Mouse (Mus musculus) spleen, adult 2 months (tissue): Measurements from ENCODE around the gene Cyren. TPM values are rescaled to one million over a fixed set of nuclear protein-coding genes. Genes with fewer than 3 reads are reported as not detected.

Experiments
- DNase-seq, 2 experiments: peaks; one replicate each; pipeline versions ENCODE4 v3.0.0 to v3.0.0-alpha.2; 2012 to 2021; ENCODE audit warnings: low spot score in 2 of 2, low read depth in 1 of 2
- H3K27ac ChIP-seq: fragments of 200-500 bp; 2 replicates; pipeline ENCODE4 v1.5.1; 2012; ENCODE audit warnings: low read length, inconsistent platforms; ENCODE audit not compliant: insufficient read depth
- H3K27me3 ChIP-seq: fragments of 200-500 bp; 2 replicates; pipeline ENCODE4 v1.6.1; 2012; ENCODE audit warnings: mild to moderate bottlenecking, moderate library complexity, low read length, inconsistent platforms; ENCODE audit not compliant: control insufficient read depth, insufficient read depth
- H3K36me3 ChIP-seq: fragments of 200-500 bp; 2 replicates; pipeline ENCODE4 v1.6.1; 2012; ENCODE audit warnings: mild to moderate bottlenecking, low read length, inconsistent platforms; ENCODE audit not compliant: control insufficient read depth, insufficient read depth
- H3K4me1 ChIP-seq: fragments of 200-500 bp; 2 replicates; pipeline ENCODE4 v1.6.1; 2011; ENCODE audit warnings: inconsistent platforms; ENCODE audit not compliant: control insufficient read depth, insufficient read depth, insufficient read length
- H3K4me3 ChIP-seq: fragments of 200-500 bp; 2 replicates; pipeline ENCODE4 v1.5.1; 2011; ENCODE audit warnings: mild to moderate bottlenecking, inconsistent platforms; ENCODE audit not compliant: insufficient read depth, insufficient read length; ENCODE audit errors: extremely low read depth
- CTCF ChIP-seq: fragments of 200-500 bp; IDR thresholded peaks from 2 replicates; pipeline ENCODE4 v1.5.1; 2011; ENCODE audit warnings: mild to moderate bottlenecking, inconsistent platforms; ENCODE audit not compliant: insufficient read depth, insufficient read length, insufficient replicate concordance; ENCODE audit errors: extremely low read depth
- POLR2A ChIP-seq: fragments of 200-500 bp; IDR thresholded peaks from 2 replicates; pipeline ENCODE4 v1.6.1; 2011; ENCODE audit warnings: low read depth, low read length, inconsistent platforms
- WGBS: fragments of 180-500 bp; shearing (Covaris S2); methylation state at CpG from one replicate; pipeline ENCODE4 v1.1.7; 2018; 5-methylcytosine and 5-hydroxymethylcytosine counted together
- polyA plus RNA-seq: library from polyadenylated mRNA; depleted of rRNA; stranded (reverse); fragments of >200 nt; gene quantifications from 2 replicates; pipeline ENCODE4 v1.2.3, GENCODE M21; 2012

The Cyren gene
- polyA plus RNA-seq, 1 experiment = 8.1 TPM

GRCm38 (mm10) chr6:34914462-34914861 lies 36.6 kb upstream of the Cyren start:
- no peaks in the 10 kb centered on the region for H3K27me3 ChIP-seq
- H3K4me1 ChIP-seq = peaks cover 5% of the 10 kb centered on the region
- 68% methylated on average over 3 of the region's 3 CpGs for WGBS

GRCm38 (mm10) chr6:34913341-34914040 lies 35.6 kb upstream of the Cyren start:
- no peak overlapping the region for H3K4me3 ChIP-seq
- H3K27ac ChIP-seq = no peak overlapping the region
- H3K4me1 ChIP-seq = peaks cover 5% of the 10 kb centered on the region
- 89% methylated on average over 13 of the region's 13 CpGs for WGBS
- no peak for DNase-seq
- no peaks in the 10 kb centered on the region for H3K27me3 ChIP-seq
- no peaks in the 10 kb centered on the region for H3K36me3 ChIP-seq
- TF ChIP-seq CTCF (no peak), POLR2A (no peak)

More at GRCm38 (mm10) chr6:34914462-34914861, 36.6 kb upstream of the Cyren start:
- Histone ChIP-seq H3K27ac (no peak overlapping the region), H3K36me3 (no peaks in the 10 kb centered on the region), H3K4me3 (no peak overlapping the region)
- DNase-seq = no peak
- TF ChIP-seq POLR2A = no peak
- no peak for TF ChIP-seq CTCF

- Histone ChIP-seq H3K36me3 (peaks cover 13% of the 10 kb centered on the region), H3K4me3 (peak within 1 kb of the TSS; percentile 89), H3K27me3 (no peaks in the 10 kb centered on the region), H3K27ac (peak within 1 kb of the TSS; percentile 79), H3K4me1 (peaks cover 10% of the 10 kb centered on the region)
- TF ChIP-seq POLR2A (peak; percentile 86), CTCF (no peak)
- DNase-seq = peak; percentile 78 to 91
- WGBS = under 1% methylated on average over 61 of the region's 64 CpGs
These were observed 32.7 kb upstream of the Cyren start, which contains the start of gene Wdr91 for GRCm38 (mm10) chr6:34910371-34911219. Gene Wdr91 (minus strand): TSS chr6:34910876.

- no peaks in the 10 kb centered on the region for H3K27me3 ChIP-seq
- H3K36me3 ChIP-seq = peaks cover 18% of the 10 kb centered on the region
- WGBS = 49% methylated on average over 8 of the region's 8 CpGs
- no peak for TF ChIP-seq CTCF
- TF ChIP-seq POLR2A = no peak
- H3K4me3 ChIP-seq = peak overlapping the region; percentile 89
- peak overlapping the region; percentile 79 for H3K27ac ChIP-seq
- no peak for DNase-seq
- H3K4me1 ChIP-seq = peaks cover 10% of the 10 kb centered on the region
These were observed 31.9 kb upstream of the Cyren start for GRCm38 (mm10) chr6:34909631-34910345.

GRCm38 (mm10) chr6:34907696-34908260 lies 29.9 kb upstream of the Cyren start:
- DNase-seq = no peak
- 85% methylated on average over 18 of the region's 18 CpGs for WGBS
- H3K27ac ChIP-seq = peak overlapping the region; percentile 45; the same call in 1 of the 2 replicates

GRCm38 (mm10) chr6:34907121-34907614 lies 29.3 kb upstream of the Cyren start:
- peaks cover 14% of the 10 kb centered on the region for H3K4me1 ChIP-seq
- DNase-seq = no peak
- peaks cover 21% of the 10 kb centered on the region for H3K36me3 ChIP-seq
- H3K4me3 ChIP-seq = no peak overlapping the region
- H3K27ac ChIP-seq = no peak overlapping the region
- TF ChIP-seq POLR2A (no peak), CTCF (no peak)
- WGBS = 78% methylated on average over 2 of the region's 2 CpGs
- no peaks in the 10 kb centered on the region for H3K27me3 ChIP-seq

More at GRCm38 (mm10) chr6:34907696-34908260, 29.9 kb upstream of the Cyren start:
- H3K4me3 ChIP-seq = no peak overlapping the region
- peaks cover 10% of the 10 kb centered on the region for H3K4me1 ChIP-seq
- peaks cover 21% of the 10 kb centered on the region for H3K36me3 ChIP-seq
- TF ChIP-seq POLR2A = no peak
- TF ChIP-seq CTCF = no peak
- no peaks in the 10 kb centered on the region for H3K27me3 ChIP-seq
